Mouse (Mus musculus) gastrocnemius, postnatal 10 days (tissue): ENCODE data around the gene Tars. TPM values are rescaled to one million over a fixed set of nuclear protein-coding genes. Genes with fewer than 3 reads are reported as not detected.

ENCODE experiments used
- DNase-seq: peaks from one replicate; pipeline ENCODE4 v3.0.0; 2021; ENCODE audit warnings: mixed read lengths
- total RNA-seq, 2 experiments: library from RNA; stranded (reverse); gene quantifications; 2 replicates each; pipeline ENCODE4 v1.2.3; 2021

Tars gene
- total RNA-seq, 2 experiments from 2014 or later: 30.6 to 37.4 TPM

- DNase-seq: no peak
Observed at GRCm38 (mm10) chr15:11364112-11364511, 35.4 kb downstream of the Tars start.

GRCm38 (mm10) chr15:11361824-11362223 is 37.6 kb downstream of the Tars start:
- no peak for DNase-seq

- no peak for DNase-seq
Observed at GRCm38 (mm10) chr15:11360888-11361287, 38.6 kb downstream of the Tars start.

DNA sequence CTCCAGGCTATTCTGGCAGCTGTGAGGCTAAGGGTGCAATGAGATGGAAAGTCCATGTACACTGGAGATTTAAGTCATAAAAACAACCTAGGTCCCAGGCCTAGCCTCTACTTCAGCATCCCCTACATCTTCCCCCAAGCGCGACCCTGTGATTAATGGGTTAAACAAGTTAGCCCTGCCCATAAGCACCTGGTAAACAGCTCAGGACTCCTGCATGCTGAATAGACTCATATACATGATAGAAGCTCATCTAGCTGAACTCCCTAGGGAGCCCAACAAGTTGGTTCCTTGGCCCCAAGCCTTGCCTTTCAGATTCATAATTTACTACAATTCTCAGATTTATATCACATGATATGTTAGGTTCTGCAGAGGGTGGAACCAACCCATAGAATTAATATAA is 42.0 kb downstream of the Tars start:
- DNase-seq: no peak

- no peak for DNase-seq
Observed at GRCm38 (mm10) chr15:11355865-11356264, 43.6 kb downstream of the Tars start.

DNA sequence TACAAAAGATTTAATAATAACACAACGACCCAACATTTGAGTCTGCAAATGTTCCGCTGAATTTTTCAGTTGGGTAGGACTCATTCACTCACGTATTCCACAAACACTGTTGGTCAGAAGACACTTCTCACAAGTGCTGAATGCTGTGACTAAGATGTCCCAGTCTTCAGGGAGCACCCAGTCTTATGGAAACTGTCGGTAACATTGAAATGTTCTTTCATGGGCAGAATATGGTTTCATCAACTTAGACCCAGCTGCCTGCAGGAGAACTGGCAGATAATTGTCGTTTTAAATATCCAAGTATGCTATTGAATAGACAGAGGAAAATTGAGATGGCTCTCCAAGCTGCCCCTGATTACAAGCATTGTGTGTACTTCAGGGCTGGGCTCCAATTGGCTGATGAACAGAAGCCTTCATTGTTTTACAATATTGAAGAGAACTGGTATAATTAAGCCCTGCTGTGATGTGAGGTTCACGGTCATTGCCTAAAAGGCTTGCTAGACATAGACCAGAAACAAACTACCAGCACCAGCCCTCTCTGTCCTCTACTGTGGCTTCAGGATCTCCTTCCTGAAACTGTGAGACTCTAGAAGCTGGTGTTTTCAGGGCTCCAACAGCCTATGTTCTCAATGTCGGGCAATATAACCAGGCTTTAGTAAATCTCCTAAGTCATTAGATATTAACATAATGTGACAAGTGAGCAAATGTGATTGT is 59.8 kb downstream of the Tars start:
- no peak for DNase-seq
